Mouse (Mus musculus) stomach, postnatal 0 days (tissue): ENCODE measurements around the gene Rnft2.

ENCODE experiments used
- CTCF ChIP-seq: IDR thresholded peaks from 2 replicates; pipeline ENCODE4 v1.5.1; 2016; ENCODE audit warnings: antibody characterized with exemption, low read depth, mild to moderate bottlenecking, moderate library complexity
- EP300 ChIP-seq: optimal IDR thresholded peaks from 2 replicates; pipeline ENCODE3; 2016; ENCODE audit warnings: antibody characterized with exemption

DNA sequence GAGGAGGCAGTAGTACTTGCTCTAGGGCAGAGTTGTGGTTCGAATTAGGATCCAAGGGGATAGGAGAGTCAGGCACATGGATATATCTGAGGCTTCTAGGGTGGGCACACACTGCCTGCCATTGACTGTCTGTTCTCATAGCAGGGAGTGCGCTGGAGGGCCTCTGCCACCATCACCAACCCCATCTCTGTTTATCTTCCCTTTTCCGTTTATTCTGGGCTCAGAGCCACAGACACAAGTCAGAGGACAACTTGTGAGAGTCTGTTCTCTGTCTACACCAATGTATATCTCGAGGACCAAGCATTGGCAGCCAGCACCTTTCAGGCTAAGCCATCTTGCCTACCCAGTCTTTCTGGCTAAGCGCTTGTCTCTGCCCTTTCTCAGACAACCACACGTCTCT, 14.7 kb upstream of the Rnft2 start:
- no peak for TF ChIP-seq CTCF
- no peak for TF ChIP-seq EP300
